Mouse (Mus musculus) testis, adult 2 months (tissue): ENCODE results near the gene Scnn1a. TPM values are rescaled to one million over a fixed set of nuclear protein-coding genes. Genes with fewer than 3 reads are reported as not detected.

Experiments used
- H3K27ac ChIP-seq: fragments of 200-500 bp; 2 replicates; pipeline ENCODE4 v1.5.1; 2012; ENCODE audit warnings: low read depth, low read length; ENCODE audit not compliant: control insufficient read depth, insufficient read depth
- H3K27me3 ChIP-seq: fragments of 200-500 bp; 2 replicates; pipeline ENCODE4 v1.6.1; 2012; ENCODE audit warnings: mild to moderate bottlenecking, low read length, moderate library complexity; ENCODE audit not compliant: control insufficient read depth, insufficient read depth
- H3K36me3 ChIP-seq: fragments of 200-500 bp; 2 replicates; pipeline ENCODE4 v1.6.1; 2012; ENCODE audit warnings: mild to moderate bottlenecking, low read length; ENCODE audit not compliant: control insufficient read depth, insufficient read depth
- H3K4me1 ChIP-seq: fragments of 200-500 bp; 2 replicates; pipeline ENCODE4 v1.6.1; 2012; ENCODE audit warnings: low read length; ENCODE audit not compliant: control insufficient read depth, insufficient read depth
- H3K4me3 ChIP-seq: fragments of 200-500 bp; 2 replicates; pipeline ENCODE4 v1.5.1; 2012; ENCODE audit warnings: low read depth, mild to moderate bottlenecking, low read length, moderate library complexity, mixed read lengths; ENCODE audit not compliant: control insufficient read depth
- CTCF ChIP-seq: fragments of 200-500 bp; IDR thresholded peaks from 2 replicates; pipeline ENCODE4 v1.5.1; 2012; ENCODE audit warnings: low read depth, mild to moderate bottlenecking, inconsistent platforms, low read length, moderate library complexity; ENCODE audit not compliant: control insufficient read depth, insufficient read depth, insufficient replicate concordance
- POLR2A ChIP-seq: fragments of 200-500 bp; IDR thresholded peaks from 2 replicates; pipeline ENCODE4 v1.6.1; 2012; ENCODE audit warnings: low read depth, mild to moderate bottlenecking, inconsistent platforms, low read length, moderate library complexity; ENCODE audit not compliant: control insufficient read depth
- polyA plus RNA-seq: library from polyadenylated mRNA; depleted of rRNA; stranded (reverse); fragments of >200 nt; gene quantifications from 2 replicates; pipeline ENCODE4 v1.2.3, GENCODE M21; 2012

The Scnn1a gene
- polyA plus RNA-seq, 1 experiment, result 0.44 TPM

DNA sequence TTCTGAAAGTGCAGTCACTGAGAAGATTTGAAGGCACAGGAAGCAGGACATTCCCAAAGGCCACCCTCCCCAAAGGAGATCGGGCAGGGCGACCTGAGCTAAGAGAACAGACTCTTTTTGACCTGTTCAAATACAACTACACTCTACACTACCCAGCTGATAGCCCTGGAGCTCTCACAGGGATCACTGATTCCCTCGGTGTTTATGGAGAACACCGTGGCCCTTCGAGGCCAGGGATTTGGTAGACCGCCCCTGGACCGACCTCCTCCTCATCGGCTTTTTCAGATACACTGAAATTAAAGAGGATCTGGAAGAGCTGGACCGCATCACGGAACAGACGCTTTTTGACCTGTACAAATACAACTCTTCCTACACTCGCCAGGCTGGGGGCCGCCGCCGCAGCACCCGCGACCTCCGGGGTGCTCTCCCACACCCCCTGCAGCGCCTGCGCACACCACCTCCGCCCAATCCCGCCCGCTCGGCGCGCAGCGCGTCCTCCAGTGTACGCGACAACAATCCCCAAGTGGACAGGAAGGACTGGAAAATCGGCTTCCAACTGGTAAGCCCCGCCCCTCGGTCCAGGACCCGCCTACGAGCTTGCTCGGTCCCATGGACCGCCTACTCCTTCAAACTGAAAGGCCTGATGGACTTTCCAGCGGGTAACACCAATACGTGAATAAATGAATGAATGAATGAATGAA is 10.3 kb downstream of the Scnn1a start:
- Histone ChIP-seq H3K27me3 (no peaks in the 10 kb centered on the region), H3K4me3 (peak overlapping the region; percentile 80), H3K36me3 (no peaks in the 10 kb centered on the region), H3K27ac (no peak overlapping the region), H3K4me1 (peaks cover 3% of the 10 kb centered on the region)
- TF ChIP-seq POLR2A (peak; percentile 48), CTCF (no peak)

DNA sequence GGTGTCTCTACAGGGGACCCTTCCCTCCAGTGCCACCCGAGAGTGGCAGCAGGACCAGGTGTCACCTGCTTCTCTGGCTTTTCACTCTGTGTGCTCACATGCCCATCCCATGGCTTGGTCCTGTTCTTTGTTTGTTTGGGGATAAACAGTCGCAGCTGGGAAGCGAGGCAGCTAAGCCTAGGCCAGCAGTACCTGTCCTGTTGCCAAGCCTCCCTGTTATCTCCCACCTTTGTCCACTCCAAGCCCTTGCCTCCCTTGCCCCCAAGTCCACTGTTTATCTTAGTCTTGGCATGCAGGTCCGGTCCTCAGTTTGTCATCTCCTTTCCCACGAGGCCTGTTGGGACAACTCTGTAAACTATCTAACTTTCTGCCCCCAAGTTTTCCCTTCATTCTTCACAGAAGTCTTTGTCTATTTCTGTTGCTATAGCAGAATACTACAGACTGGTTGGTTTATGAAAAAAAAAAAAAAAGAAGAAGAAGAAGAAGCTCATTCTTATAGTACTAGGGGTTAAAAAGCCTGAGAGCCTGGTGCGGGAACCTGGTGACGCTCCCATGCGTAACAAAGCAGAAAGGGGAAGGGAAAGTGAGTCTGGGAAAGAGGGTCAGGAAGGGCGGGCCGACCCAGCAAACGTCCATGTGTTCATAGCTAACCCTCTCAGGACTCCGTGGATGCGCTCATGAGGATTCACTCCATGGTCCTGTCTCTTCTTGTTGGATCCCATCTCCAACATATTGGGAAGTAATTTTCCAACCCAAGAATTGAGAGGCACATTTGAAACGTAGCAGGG is 12.8 kb downstream of the Scnn1a start:
- H3K4me1 ChIP-seq, result peaks cover 3% of the 10 kb centered on the region
- H3K36me3 ChIP-seq, result no peaks in the 10 kb centered on the region
- H3K27me3 ChIP-seq, result no peaks in the 10 kb centered on the region
- H3K27ac ChIP-seq, result no peak overlapping the region
- TF ChIP-seq CTCF (no peak), POLR2A (no peak)
- H3K4me3 ChIP-seq, result no peak overlapping the region

DNA sequence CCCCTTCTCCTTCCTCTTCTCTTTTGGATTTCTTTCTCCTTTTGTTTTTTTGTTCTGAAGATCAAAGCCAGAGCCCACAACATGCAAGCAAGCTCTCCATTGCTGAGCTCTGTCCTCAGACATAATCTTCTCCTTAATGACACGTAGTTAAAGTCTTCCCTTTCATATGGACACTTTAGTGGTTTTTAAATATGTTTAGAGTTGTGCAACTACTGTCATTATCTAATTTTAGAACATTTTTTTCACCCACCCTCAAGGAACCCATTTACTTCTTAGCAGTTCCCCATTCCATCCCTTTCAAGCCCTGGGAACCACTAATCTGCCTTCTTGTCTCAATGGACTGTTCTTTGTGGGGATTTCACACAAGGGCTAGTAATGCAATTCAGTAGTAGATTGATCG is 13.9 kb downstream of the Scnn1a start:
- H3K4me3 ChIP-seq, result no peak overlapping the region
- no peaks in the 10 kb centered on the region for H3K27me3 ChIP-seq
- peaks cover 3% of the 10 kb centered on the region for H3K4me1 ChIP-seq
- no peak for TF ChIP-seq POLR2A
- TF ChIP-seq CTCF, result no peak
- no peak overlapping the region for H3K27ac ChIP-seq
- H3K36me3 ChIP-seq, result no peaks in the 10 kb centered on the region

DNA sequence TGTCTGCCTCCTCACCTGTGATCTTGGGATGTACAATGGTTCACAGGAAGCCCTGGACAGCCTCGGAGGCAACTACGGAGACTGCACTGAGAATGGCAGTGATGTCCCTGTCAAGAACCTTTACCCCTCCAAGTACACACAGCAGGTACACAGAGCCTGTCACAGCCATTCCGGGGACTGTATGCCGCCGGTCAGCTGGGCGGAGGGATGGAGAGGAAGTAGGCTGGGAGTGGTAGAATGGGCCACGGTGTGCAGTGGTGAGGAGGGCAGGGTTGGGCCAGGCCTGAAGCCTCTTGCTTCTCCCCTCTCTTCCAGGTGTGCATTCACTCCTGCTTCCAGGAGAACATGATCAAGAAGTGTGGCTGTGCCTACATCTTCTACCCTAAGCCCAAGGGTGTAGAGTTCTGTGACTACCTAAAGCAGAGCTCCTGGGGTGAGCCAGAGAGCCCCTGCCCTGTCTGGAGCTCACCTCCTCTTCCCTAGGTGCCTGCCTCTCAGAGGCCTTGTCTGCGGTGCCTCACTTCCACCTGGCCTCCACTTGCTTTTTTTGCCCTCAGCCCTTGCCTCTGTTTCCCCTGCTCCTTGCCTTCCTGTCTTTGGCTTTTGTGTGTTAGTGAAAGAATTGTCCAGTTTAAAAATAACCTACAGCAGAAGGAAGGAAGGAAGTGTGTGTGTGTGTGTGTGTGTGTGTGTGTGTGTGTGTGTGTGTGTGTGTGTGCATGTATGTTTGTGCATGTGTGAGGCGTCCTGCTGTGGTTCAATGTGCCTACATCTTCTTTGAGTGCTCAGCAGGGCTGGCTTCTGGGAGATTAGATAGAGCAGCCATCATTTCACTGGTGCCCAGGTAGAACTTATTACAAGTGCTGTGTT is 18.6 kb downstream of the Scnn1a start:
- no peaks in the 10 kb centered on the region for H3K36me3 ChIP-seq
- no peak overlapping the region for H3K4me3 ChIP-seq
- peaks cover 2% of the 10 kb centered on the region; the same call in 1 of the 2 replicates for H3K4me1 ChIP-seq
- no peak overlapping the region for H3K27ac ChIP-seq
- TF ChIP-seq CTCF, result no peak
- no peaks in the 10 kb centered on the region for H3K27me3 ChIP-seq

DNA sequence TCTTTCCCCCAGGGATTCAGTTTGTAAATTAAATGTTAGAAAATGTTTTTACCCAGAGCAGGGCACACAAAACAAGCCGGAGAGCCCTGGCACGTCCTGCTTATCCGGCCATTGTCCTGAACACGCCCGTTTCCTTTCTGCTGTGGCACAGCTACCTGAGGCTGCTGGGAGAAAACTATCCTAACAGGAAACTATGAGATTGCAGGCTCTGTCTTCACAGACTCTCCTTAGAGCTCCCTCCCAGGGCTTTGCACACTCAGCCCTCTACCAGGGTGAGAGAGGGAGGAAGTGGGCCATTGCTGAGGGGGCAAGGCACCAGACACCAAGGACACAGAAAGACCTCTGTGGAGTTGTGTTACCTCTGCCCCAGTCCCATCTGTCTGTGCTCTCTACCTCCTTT is 19.8 kb downstream of the Scnn1a start:
- H3K27me3 ChIP-seq, result no peaks in the 10 kb centered on the region
- no peak overlapping the region for H3K27ac ChIP-seq
- peaks cover 2% of the 10 kb centered on the region; the same call in 1 of the 2 replicates for H3K4me1 ChIP-seq
- H3K36me3 ChIP-seq, result no peaks in the 10 kb centered on the region
- no peak for TF ChIP-seq CTCF
- TF ChIP-seq POLR2A, result no peak
- H3K4me3 ChIP-seq, result no peak overlapping the region

DNA sequence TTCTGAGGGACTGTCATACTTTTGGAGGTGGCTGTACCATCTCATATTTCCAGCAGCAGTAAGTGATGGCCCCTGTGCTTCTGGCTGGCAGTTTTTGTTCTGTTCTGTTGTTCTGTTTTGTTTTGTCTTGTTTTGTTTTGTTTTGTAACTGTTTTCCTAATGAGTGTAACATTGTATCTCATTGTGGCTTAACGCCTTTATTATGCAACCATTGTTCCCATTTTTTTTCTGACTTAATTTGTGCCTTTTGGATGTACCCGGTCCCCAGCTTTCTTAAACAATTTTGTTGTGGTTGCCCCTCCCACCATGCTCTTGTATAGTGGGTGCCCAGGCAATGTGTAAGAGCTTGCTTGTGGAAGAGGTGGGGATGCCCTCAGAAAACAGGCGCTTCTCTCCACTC is 21.7 kb downstream of the Scnn1a start:
- no peaks in the 10 kb centered on the region for H3K36me3 ChIP-seq
- no peak overlapping the region for H3K27ac ChIP-seq
- H3K27me3 ChIP-seq, result no peaks in the 10 kb centered on the region
- peaks cover 2% of the 10 kb centered on the region; the same call in 1 of the 2 replicates for H3K4me1 ChIP-seq
- no peak overlapping the region for H3K4me3 ChIP-seq
- TF ChIP-seq POLR2A (no peak), CTCF (no peak)

DNA sequence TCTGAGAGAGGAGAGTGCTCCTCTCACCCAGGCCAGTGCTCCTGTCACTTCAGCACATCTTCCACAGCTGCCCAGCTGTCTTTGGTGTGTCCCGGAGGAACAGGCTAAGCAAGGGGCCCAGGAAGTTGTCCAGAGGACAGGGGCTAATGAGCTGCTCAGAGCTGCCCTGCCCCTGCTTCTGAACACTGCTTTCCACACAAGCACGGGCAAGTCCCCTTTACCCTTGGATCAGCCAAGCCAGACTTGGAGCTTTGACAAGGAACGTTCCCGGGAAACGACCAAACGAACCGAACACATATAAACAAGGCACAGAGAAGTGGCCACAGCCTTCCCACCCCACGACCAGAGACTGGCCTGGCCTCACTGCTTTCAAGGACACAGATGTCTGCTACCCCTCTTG is 23.6 kb downstream of the Scnn1a start:
- Histone ChIP-seq H3K4me1 (peaks cover 6% of the 10 kb centered on the region), H3K4me3 (no peak overlapping the region), H3K36me3 (no peaks in the 10 kb centered on the region), H3K27ac (no peak overlapping the region), H3K27me3 (no peaks in the 10 kb centered on the region)
- no peak for TF ChIP-seq CTCF
- no peak for TF ChIP-seq POLR2A
